Mouse (Mus musculus): ENCODE data around the gene Serhl. TPM values are rescaled to one million over a fixed set of nuclear protein-coding genes. Genes with fewer than 3 reads are reported as not detected.
A peak's percentile ranks its signal among the peaks of the same experiment; 100 is the strongest.
"Not testable (repeated sequence)": the region's sequence is repeated elsewhere in the genome, so short reads cannot be mapped to it uniquely, and the experiment has no call there.

Gene Serhl
- polyA plus RNA-seq, 1 experiment: 16.5 TPM

DNA sequence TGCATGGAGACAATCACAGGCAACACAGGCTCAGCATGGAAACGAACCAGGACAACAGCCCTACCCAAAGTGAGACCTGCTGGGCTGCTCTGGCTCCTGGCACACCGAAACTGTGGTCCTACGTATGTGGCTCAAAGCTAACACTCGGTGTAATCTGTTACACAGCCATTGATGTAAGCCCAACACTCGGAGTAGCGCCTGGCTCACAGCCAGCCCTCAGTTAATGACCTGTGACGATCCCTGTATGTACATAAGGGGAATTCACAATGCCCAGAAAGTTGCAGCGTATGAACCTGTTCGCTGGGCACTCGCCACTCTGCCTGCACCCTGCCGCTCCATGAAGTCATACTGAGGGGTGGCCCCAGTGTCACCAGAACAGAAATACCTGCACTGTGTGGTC lies 36.0 kb upstream of the Serhl start:
- WGBS: 29% methylated on average over 11 of the region's 11 CpGs
- Histone ChIP-seq H3K4me3 (replicated peaks; ENCODE audit: insufficient read depth, low read depth, low read length) (no peak overlapping the region), H3K27me3 (ENCODE audit: control insufficient read depth, insufficient read depth, low read length) (no peaks in the 10 kb centered on the region; the same call in 1 of the 2 replicates), H3K4me1 (ENCODE audit: control insufficient read depth, insufficient read depth, low read length) (no peaks in the 10 kb centered on the region), H3K27ac (ENCODE audit: insufficient read depth, low read length) (no peak overlapping the region)
- TF ChIP-seq CTCF (IDR thresholded peaks at IDR 0.05; ENCODE audit: borderline replicate concordance, insufficient read depth, low read depth, low read length) (no peak), POLR2A (IDR thresholded peaks at IDR 0.05; ENCODE audit: borderline replicate concordance, insufficient read depth, low read length) (no peak)
- DNase-seq: no peak

DNA sequence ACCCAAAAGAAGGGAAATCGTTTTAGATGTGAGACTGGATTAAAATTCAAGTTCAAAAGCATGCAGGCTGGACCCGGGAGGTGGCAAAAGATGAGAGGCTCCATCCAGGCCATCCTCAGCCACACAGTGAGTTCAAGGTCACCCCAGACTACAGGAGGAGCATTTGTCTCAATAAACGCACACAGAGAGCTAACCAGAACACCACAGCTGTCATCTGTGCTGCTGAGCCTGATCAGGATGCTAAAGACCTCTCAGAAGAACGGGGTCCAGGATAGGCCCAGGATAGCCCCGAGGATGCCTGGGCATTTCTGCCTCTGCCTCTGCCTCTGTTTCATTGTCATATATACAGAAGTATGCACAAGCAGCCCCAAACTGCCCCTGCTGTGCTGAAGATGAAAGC lies 33.7 kb upstream of the Serhl start:
- Histone ChIP-seq H3K4me3 (replicated peaks; ENCODE audit: insufficient read depth, low read depth, low read length) (no peak overlapping the region), H3K4me1 (ENCODE audit: control insufficient read depth, insufficient read depth, low read length) (no peaks in the 10 kb centered on the region), H3K27me3 (ENCODE audit: control insufficient read depth, insufficient read depth, low read length) (no peaks in the 10 kb centered on the region; the same call in 1 of the 2 replicates), H3K27ac (ENCODE audit: insufficient read depth, low read length) (no peak overlapping the region)
- WGBS: 55% methylated on average over 5 of the region's 5 CpGs
- TF ChIP-seq CTCF (IDR thresholded peaks at IDR 0.05; ENCODE audit: borderline replicate concordance, insufficient read depth, low read depth, low read length): no peak
- TF ChIP-seq POLR2A (IDR thresholded peaks at IDR 0.05; ENCODE audit: borderline replicate concordance, insufficient read depth, low read length): no peak
- no peak for DNase-seq

DNA sequence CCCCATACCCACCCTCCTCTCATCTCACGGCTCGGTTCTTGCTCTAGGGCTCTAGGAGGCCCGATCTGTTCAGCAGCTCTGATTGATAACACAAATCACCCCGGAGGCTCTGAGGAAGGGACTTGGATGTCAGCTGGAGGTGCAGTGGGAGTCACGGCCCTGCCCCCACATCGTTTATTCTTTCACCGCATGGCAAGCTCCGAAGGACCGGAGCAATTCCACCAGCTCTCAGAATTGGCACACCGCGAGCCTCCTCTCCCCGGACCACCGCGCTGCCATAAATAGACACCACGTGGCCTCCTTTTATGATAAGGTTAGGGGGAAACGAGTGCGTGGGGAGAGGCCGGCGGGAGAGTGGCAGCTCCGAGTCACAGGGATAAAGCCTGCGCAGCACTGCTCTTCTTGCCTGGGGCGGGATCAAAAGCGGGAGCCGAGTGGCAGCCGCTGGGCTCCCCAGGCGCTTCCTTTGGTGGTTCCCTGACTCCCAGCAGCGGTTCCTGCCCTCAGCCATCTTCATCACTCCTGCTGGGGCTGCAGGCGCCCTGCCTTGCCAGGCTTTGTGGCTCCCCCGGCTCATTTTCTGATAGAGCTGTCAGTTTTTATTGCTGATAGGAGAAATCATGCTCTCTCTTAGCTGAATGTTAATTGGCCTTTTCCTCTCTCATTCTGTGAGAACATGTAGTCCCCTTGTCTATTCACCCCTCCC lies 32.8 kb upstream of the Serhl start:
- Histone ChIP-seq H3K27me3 (ENCODE audit: control insufficient read depth, insufficient read depth, low read length) (no peaks in the 10 kb centered on the region; the same call in 1 of the 2 replicates), H3K4me3 (replicated peaks; ENCODE audit: insufficient read depth, low read depth, low read length) (peak overlapping the region; percentile 48), H3K27ac (ENCODE audit: insufficient read depth, low read length) (no peak overlapping the region), H3K4me1 (ENCODE audit: control insufficient read depth, insufficient read depth, low read length) (no peaks in the 10 kb centered on the region)
- TF ChIP-seq POLR2A (IDR thresholded peaks at IDR 0.05; ENCODE audit: borderline replicate concordance, insufficient read depth, low read length) (no peak), CTCF (IDR thresholded peaks at IDR 0.05; ENCODE audit: borderline replicate concordance, insufficient read depth, low read depth, low read length) (no peak)
- peak in 1 of 2 experiments; percentile 42 for DNase-seq
- 1% methylated on average over 29 of the region's 29 CpGs for WGBS

DNA sequence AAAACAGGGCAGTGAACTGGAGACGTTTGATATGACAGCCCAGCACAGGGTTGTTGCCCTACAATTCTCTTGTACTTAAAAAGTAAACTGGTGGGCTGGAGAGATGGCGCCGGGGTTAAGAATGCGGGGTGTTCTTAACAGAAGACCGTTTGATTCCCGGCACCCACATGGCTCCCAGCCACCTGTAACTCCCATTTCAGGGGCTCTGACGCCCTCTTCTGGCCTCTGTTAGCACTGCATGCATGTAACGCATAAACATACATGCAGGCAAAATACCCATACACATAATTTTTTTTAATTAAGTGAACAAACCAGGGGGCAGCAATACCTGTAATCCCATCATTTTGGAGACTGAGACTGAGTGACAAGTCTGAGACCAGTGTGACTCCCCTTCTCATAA lies 31.8 kb upstream of the Serhl start:
- WGBS: 82% methylated on average over 8 of the region's 8 CpGs
- Histone ChIP-seq H3K27me3 (ENCODE audit: control insufficient read depth, insufficient read depth, low read length) (no peaks in the 10 kb centered on the region; the same call in 1 of the 2 replicates), H3K4me1 (ENCODE audit: control insufficient read depth, insufficient read depth, low read length) (no peaks in the 10 kb centered on the region), H3K27ac (ENCODE audit: insufficient read depth, low read length) (no peak overlapping the region), H3K4me3 (replicated peaks; ENCODE audit: insufficient read depth, low read depth, low read length) (no peak overlapping the region)
- TF ChIP-seq POLR2A (IDR thresholded peaks at IDR 0.05; ENCODE audit: borderline replicate concordance, insufficient read depth, low read length) (no peak), CTCF (IDR thresholded peaks at IDR 0.05; ENCODE audit: borderline replicate concordance, insufficient read depth, low read depth, low read length) (no peak)
- no peak for DNase-seq

DNA sequence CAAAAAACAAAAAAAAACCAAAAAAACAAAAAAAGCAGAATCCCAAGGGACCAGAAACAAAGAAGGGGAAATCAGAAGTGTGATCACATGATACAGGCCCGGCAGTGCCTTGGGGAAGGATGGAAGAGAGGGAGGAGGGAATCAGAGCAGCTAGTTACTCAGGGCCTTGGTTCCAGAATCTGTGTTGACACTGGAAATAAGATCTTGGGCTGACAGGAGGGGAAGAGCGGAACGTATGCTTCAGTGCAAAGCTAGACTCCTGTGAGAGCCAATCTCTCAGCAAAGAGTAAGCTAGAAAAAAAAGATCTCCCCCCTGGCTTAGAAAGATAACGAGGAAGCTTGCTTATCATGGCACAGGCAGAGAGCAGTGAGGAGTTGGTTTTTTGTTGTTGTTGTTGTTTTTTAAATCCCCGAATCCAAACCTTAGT lies 30.1 kb upstream of the Serhl start:
- TF ChIP-seq POLR2A (IDR thresholded peaks at IDR 0.05; ENCODE audit: borderline replicate concordance, insufficient read depth, low read length) (no peak), CTCF (IDR thresholded peaks at IDR 0.05; ENCODE audit: borderline replicate concordance, insufficient read depth, low read depth, low read length) (no peak)
- no peak overlapping the region for H3K4me3 ChIP-seq (replicated peaks; ENCODE audit: insufficient read depth, low read depth, low read length)
- WGBS: 76% methylated on average over 5 of the region's 5 CpGs
- H3K4me1 ChIP-seq (ENCODE audit: control insufficient read depth, insufficient read depth, low read length): no peaks in the 10 kb centered on the region
- no peak for DNase-seq
- H3K27me3 ChIP-seq (ENCODE audit: control insufficient read depth, insufficient read depth, low read length): no peaks in the 10 kb centered on the region; the same call in 1 of the 2 replicates
- no peak overlapping the region for H3K27ac ChIP-seq (ENCODE audit: insufficient read depth, low read length)

DNA sequence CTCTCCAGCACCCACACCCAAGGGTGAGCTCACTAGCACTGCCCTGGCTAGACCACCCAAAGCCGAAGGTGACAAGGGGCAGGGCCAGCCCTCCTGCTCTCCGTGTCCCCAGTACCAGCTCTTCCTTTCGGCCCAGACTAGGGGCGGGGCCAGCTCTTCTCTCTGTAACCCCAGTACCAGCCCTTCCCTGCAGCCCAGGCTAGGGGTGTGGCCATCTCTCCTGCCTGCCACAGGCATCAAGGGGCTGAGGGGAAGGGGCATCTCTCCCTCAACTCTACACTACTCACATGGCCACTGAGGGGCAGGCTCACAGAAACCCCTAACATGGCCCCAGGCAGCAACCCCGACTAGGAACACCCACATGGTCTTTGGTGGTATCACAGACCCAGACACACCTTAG lies 27.6 kb upstream of the Serhl start:
- Histone ChIP-seq H3K27me3 (ENCODE audit: control insufficient read depth, insufficient read depth, low read length) (no peaks in the 10 kb centered on the region; the same call in 1 of the 2 replicates), H3K27ac (ENCODE audit: insufficient read depth, low read length) (no peak overlapping the region), H3K4me3 (replicated peaks; ENCODE audit: insufficient read depth, low read depth, low read length) (no peak overlapping the region), H3K4me1 (ENCODE audit: control insufficient read depth, insufficient read depth, low read length) (no peaks in the 10 kb centered on the region)
- no peak for DNase-seq
- 25% methylated on average over 5 of the region's 5 CpGs for WGBS
- TF ChIP-seq CTCF (IDR thresholded peaks at IDR 0.05; ENCODE audit: borderline replicate concordance, insufficient read depth, low read depth, low read length) (no peak), POLR2A (IDR thresholded peaks at IDR 0.05; ENCODE audit: borderline replicate concordance, insufficient read depth, low read length) (no peak)

DNA sequence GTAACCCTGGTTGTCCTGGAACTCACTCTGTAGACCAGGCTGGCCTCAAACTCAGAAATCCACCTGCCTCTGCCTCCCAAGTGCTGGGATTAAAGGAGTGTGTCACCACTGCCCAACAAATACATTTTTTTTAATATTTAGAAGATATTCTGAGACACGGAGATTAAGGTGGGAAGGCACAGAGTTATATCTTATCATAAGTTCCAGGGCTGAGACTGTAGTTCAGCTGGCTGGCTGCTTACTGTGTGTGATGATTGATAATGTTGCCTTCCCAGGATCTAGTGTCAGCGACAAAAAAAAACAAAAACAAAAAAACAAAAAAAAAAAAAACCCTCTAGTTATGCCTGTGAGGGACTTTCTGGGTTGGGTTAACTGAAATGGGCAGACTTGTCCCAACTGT lies 26.7 kb upstream of the Serhl start:
- 91% methylated on average over 2 of the region's 2 CpGs for WGBS
- H3K4me1 ChIP-seq (ENCODE audit: control insufficient read depth, insufficient read depth, low read length); DNase-seq; H3K27me3 ChIP-seq (ENCODE audit: control insufficient read depth, insufficient read depth, low read length); H3K4me3 ChIP-seq (replicated peaks; ENCODE audit: insufficient read depth, low read depth, low read length); H3K27ac ChIP-seq (ENCODE audit: insufficient read depth, low read length): not testable (repeated sequence)

DNA sequence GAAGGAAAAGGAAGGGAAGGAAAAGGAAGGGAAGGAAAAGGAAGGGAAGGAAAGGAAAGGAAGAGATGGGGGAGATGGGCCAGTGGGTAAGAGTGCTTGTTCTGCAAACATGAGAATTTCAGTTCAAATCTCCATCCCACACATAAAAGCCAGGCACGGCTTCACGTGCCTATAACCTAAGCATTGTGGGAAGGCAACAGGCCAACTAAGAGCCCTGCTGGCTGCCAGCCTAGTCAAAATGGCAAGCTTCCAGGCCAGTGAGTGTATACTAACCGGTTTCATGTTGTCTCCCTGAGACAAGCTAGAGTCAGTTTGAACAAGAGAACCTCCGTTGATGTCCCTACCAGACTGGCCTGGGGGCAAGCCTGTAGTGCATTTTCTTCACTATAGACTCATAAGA lies 23.8 kb upstream of the Serhl start:
- Histone ChIP-seq H3K27me3 (ENCODE audit: control insufficient read depth, insufficient read depth, low read length) (no peaks in the 10 kb centered on the region), H3K27ac (ENCODE audit: insufficient read depth, low read length) (no peak overlapping the region), H3K4me1 (ENCODE audit: control insufficient read depth, insufficient read depth, low read length) (no peaks in the 10 kb centered on the region), H3K4me3 (replicated peaks; ENCODE audit: insufficient read depth, low read depth, low read length) (no peak overlapping the region)
- DNase-seq: peak; percentile 39 to 42
- TF ChIP-seq POLR2A (IDR thresholded peaks at IDR 0.05; ENCODE audit: borderline replicate concordance, insufficient read depth, low read length) (no peak), CTCF (IDR thresholded peaks at IDR 0.05; ENCODE audit: borderline replicate concordance, insufficient read depth, low read depth, low read length) (no peak)
- 5% methylated on average over 4 of the region's 4 CpGs for WGBS
